Mouse (Mus musculus) heart, postnatal 10 days (tissue): ENCODE data around the gene Mrps26. TPM values are rescaled to one million over a fixed set of nuclear protein-coding genes. Genes with fewer than 3 reads are reported as not detected.
A peak's percentile ranks its signal among the peaks of the same experiment; 100 is the strongest.
"Not testable (repeated sequence)": the region's sequence is repeated elsewhere in the genome, so short reads cannot be mapped to it uniquely, and the experiment has no call there.

ENCODE experiments used
- DNase-seq, 2 experiments: peaks; one replicate each; pipeline ENCODE4 v3.0.0; 2021
- intact Hi-C: fragments of 180-260 bp; cut with DNase I; formaldehyde crosslinking; loops from one replicate; pipeline ENCODE4 v1.15.1; 2025
- total RNA-seq, 2 experiments: library from RNA; stranded (reverse); gene quantifications; 2 replicates each; pipeline ENCODE4 v1.2.3; 2021

Mrps26 gene
- total RNA-seq, 2 experiments from 2014 or later = 76.2 to 77.8 TPM

GRCm38 (mm10) chr2:130569926-130570325, 6.4 kb downstream of the Mrps26 start:
- DNase-seq = no peak
- intact Hi-C loops = no loop called here

GRCm38 (mm10) chr2:130574960-130575359, 11.4 kb downstream of the Mrps26 start:
- intact Hi-C loops = no loop called here
- no peak for DNase-seq

- intact Hi-C loops = no loop called here
- DNase-seq = no peak
Observed at GRCm38 (mm10) chr2:130575873-130576272, 12.3 kb downstream of the Mrps26 start, which contains the start of gene Oxt. Oxt (plus strand) TSS chr2:130576173.

- peak in 1 of 2 experiments; percentile 25 for DNase-seq
- intact Hi-C loops = not testable (repeated sequence)
Observed at GRCm38 (mm10) chr2:130576564-130576963, 13.0 kb downstream of the Mrps26 start.

- intact Hi-C loops = no loop called here
- no peak for DNase-seq
Observed at GRCm38 (mm10) chr2:130577021-130577420, 13.5 kb downstream of the Mrps26 start.

- intact Hi-C loops = no loop called here
- DNase-seq = peak; percentile 38 to 49
Observed at GRCm38 (mm10) chr2:130577632-130578031, 14.1 kb downstream of the Mrps26 start.

- peak; percentile 47 to 69 for DNase-seq
- intact Hi-C loops = no loop called here
Observed at GRCm38 (mm10) chr2:130578148-130578547, 14.6 kb downstream of the Mrps26 start.

GRCm38 (mm10) chr2:130579791-130580190, 16.2 kb downstream of the Mrps26 start:
- intact Hi-C loops = no loop called here

GRCm38 (mm10) chr2:130581201-130581600, 17.7 kb downstream of the Mrps26 start:
- no peak for DNase-seq
- intact Hi-C loops = no loop called here

More at GRCm38 (mm10) chr2:130579791-130580190, 16.2 kb downstream of the Mrps26 start:
- DNase-seq = no peak

GRCm38 (mm10) chr2:130582552-130582951, 19.0 kb downstream of the Mrps26 start, which contains the start of gene Avp:
Avp (minus strand) TSS chr2:130582554.
- no peak for DNase-seq
- intact Hi-C loops = no loop called here

GRCm38 (mm10) chr2:130583902-130584560, 20.5 kb downstream of the Mrps26 start:
- peak in 1 of 2 experiments; percentile 34 for DNase-seq
- intact Hi-C loops = no loop called here

GRCm38 (mm10) chr2:130586016-130586415, 22.5 kb downstream of the Mrps26 start:
- intact Hi-C loops = no loop called here
- DNase-seq = no peak

- intact Hi-C loops = no loop called here
Observed at GRCm38 (mm10) chr2:130588373-130588772, 24.8 kb downstream of the Mrps26 start.

GRCm38 (mm10) chr2:130589157-130589556, 25.6 kb downstream of the Mrps26 start:
- intact Hi-C loops = no loop called here
- no peak for DNase-seq

More at GRCm38 (mm10) chr2:130588373-130588772, 24.8 kb downstream of the Mrps26 start:
- DNase-seq = no peak

GRCm38 (mm10) chr2:130589761-130590160, 26.2 kb downstream of the Mrps26 start:
- DNase-seq = peak in 1 of 2 experiments; percentile 37
- intact Hi-C loops = no loop called here

GRCm38 (mm10) chr2:130591016-130591415, 27.5 kb downstream of the Mrps26 start:
- intact Hi-C loops = no loop called here
- no peak for DNase-seq

GRCm38 (mm10) chr2:130595596-130595995, 32.1 kb downstream of the Mrps26 start:
- DNase-seq = no peak
- intact Hi-C loops = no loop called here

- DNase-seq = peak; percentile 41 to 66
- intact Hi-C loops = loop anchor here (2.0 kb wide), 1 partner anchor 33 kb away; no protein-coding TSS in a partner anchor
Observed at GRCm38 (mm10) chr2:130597601-130598010, 34.1 kb downstream of the Mrps26 start.

GRCm38 (mm10) chr2:130598399-130598798, 34.9 kb downstream of the Mrps26 start:
- DNase-seq = peak in 1 of 2 experiments; percentile 43
- intact Hi-C loops = loop anchor here (2.0 kb wide), 1 partner anchor 34 kb away; no protein-coding TSS in a partner anchor

- DNase-seq = no peak
- intact Hi-C loops = no loop called here
Observed at GRCm38 (mm10) chr2:130602195-130602594, 38.7 kb downstream of the Mrps26 start.

- intact Hi-C loops = no loop called here
Observed at GRCm38 (mm10) chr2:130613091-130613490, 49.5 kb downstream of the Mrps26 start.

More at GRCm38 (mm10) chr2:130613091-130613490, 49.5 kb downstream of the Mrps26 start:
- peak in 1 of 2 experiments; percentile 34 for DNase-seq
